Mouse (Mus musculus): ENCODE measurements around the gene Card10. TPM values are rescaled to one million over a fixed set of nuclear protein-coding genes. Genes with fewer than 3 reads are reported as not detected.

Gene Card10
- polyA plus RNA-seq, 1 experiment, result 42.9 TPM

DNA sequence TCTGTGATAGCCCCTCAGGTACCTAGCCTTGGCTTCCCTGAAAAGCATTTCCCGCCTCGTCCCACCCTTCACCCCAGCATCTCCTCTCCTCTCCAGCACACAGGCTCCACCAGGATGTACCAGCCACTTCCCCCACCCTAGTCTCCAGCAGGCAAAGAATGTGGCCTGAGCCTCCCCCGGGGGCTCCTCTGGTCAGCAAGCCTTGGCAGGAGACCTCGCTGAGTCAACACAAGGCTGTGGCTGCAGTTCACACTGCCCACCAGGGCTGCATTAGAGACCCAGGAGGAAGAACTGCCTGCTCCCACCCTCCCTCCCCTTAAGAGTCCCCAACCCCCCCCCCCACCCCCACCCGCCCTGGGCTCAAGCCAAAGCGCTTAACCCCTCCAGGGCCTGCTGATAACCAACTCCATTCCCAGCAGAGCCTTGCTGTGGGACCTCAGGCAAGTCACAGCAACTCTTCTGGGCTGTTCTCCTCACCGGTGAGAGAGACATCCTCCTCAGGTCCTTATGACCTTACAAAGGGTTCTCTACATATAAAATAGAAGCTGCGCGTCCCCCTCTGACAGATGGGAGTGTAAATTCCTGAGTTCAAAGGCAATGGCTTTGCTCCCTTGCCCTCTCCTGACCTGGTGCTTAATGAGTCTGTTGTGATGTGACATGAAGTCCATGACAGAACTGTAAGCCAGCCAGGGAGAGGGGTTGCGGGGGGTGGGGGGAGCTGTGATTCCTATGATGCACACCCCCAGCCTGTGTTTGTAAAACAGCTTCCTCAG lies 31.6 kb upstream of the Card10 start:
- DNase-seq (ENCODE audit: low read depth), result no peak

DNA sequence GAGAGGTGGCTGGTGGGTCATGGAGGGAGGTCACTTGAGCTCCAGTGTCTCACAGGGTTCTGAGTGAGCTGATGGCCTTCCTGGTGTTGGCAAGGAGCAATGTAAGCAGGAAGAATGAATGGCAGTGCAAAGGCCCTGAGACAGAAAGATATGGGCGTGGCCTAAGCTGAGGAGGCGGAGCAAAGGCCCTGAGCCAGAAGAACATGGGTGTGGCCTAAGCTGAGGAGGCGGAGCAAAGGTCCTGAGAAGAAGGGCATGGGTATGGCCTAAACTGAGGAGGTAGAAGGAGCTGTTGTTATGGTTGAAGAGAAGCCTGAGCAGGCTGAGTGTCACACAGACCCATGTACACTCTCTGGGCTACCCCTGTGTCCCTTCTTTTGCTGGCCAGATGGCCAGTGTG lies 30.7 kb upstream of the Card10 start:
- no peak for DNase-seq (ENCODE audit: low read depth)

- DNase-seq (ENCODE audit: low read depth), result no peak
These were observed 29.9 kb upstream of the Card10 start for GRCm38 (mm10) chr15:78832701-78833123.

GRCm38 (mm10) chr15:78831720-78832657 lies 29.1 kb upstream of the Card10 start:
- DNase-seq (ENCODE audit: low read depth), result no peak

GRCm38 (mm10) chr15:78830742-78831719 lies 28.2 kb upstream of the Card10 start:
- no peak for DNase-seq (ENCODE audit: low read depth)

DNA sequence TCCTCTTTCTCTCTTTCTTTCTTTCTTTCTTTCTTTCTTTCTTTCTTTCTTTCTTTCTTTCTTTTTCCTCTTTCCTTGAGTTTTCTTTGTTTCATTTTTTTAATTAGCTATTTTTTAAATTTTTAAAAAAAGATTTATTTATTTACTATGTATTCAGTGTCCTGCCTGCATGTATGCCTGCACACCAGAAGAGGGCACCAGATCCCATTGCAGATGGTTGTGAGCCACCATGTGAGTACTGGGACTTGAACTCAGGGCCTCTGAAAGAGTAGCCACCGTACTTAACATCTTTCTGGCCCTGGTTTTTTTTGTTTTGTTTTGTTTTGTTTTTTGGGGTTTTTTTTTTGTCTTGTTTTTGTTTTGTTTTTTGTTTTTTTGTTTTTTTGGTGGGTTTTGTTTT lies 26.8 kb upstream of the Card10 start:
- DNase-seq (ENCODE audit: low read depth), result no peak

DNA sequence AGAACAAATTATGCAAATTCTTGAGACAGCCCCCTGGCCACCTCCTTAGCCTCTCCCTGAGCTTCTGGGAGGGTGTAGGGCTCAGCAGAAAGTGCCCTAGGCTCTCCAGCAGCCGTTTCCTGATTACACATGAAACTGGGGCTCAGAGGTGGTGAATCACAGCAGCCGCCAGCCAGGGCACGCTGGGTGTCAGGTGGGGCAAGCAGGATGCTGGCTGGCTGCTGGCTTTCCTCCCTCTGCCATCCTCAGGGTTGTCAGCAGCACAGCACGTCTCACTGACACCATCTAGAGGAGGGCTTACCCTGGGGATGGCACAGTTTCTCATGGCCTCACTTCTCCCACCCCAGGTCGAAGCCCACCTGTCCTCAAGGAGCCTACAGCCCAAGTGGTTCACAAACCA lies 25.5 kb upstream of the Card10 start:
- DNase-seq (ENCODE audit: low read depth), result no peak

DNA sequence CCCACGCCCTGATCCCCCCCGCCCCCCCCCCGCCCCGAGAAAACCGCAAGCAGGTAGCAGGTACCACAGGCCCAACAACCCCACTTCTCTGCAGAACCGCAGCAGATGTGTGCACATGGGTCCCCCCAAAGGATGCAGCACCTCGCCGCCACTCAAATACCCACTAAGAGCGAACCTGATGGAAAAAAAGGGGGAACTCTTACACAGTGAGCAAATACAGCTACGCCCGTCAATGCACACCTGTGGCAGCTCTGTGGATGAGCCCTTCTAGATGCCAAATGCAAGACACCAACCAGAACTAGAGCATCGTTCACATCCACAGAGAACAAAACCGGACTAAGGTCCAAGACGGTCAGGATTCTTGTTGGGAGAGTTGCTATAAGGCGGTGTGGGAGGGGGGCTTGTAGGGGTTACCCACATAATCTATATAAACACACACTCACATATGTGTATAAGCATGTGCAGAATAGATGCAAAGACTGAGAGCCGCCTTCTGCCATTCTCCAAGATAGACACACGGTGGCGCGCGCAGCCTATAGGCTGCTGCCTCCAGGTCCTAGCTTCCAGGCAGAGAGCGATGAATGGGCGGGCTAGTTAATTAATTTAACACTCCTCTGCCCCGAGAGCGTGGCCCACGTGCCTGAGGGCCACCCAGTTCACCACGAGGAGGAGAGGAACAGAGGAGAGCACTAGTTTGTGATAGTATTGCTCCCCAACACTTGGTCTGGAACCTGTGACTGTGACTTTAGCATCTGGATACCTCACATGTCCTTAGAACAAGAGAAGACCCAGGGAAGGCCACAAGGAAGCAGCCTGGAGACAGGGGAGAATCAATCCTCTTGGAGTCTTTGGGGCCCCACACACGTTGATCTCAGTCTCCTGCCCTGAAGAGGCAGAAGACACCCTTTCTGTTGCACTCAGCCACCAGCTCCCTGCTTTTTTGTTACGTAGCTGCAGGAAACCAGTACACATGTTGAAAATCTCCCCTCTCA lies 23.7 kb upstream of the Card10 start:
- DNase-seq (ENCODE audit: low read depth), result no peak

DNA sequence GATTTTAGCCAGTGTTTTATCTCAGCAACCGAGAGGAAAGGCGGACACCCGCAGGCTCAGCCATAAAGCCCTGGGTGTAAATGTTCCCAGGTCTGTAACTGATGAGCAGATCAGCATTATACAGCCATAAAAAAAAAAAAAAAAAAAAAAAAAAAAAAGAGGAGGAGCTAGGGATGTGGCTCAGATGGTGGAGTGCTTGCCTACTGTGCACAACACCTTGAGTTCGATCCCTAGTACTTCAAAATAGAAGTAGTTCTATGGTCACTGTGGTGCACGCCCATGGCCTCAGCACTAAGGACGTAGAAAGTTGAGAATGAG lies 13.2 kb upstream of the Card10 start:
- no peak for DNase-seq (ENCODE audit: low read depth)

GRCm38 (mm10) chr15:78815314-78816073 lies 12.7 kb upstream of the Card10 start:
- DNase-seq (ENCODE audit: low read depth), result no peak

DNA sequence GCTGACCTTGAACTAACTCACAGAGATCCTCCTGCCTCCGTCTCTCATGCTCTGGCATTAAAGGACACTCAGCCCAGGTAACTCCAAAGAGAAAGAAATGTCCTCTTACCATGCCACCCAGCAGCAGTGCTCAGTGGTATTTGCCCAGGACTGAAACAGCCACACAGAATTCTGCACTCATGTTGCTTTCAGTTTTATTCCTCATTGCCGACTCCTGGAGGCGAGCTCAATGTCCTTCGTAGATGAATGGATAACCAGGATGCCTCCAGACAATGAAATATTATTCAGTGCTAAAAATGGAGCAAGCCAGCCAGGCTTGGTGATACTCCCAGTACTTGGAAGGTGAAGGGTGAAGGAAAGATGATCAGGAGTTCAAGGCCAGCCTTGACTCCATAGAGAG lies 10.8 kb upstream of the Card10 start:
- DNase-seq (ENCODE audit: low read depth), result no peak

DNA sequence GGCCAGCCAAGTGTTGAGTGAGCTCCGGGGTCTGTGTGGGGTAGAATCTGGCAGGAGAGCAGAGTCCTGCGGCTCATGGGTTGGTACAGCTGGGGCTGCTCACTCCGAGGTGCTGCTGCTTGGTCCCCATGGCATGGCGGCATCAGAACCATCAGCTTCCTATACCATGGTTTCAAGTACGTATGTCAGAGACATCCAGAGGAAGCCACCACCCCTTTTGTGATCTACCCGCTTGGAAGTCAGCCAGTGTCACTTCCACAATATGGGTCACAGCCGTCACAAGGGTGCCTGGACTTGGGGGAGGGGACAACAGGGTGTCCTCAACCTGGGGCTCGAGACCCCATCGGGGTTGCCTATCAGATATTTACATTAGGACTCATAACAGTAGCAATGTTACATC lies 7.3 kb upstream of the Card10 start:
- DNase-seq (ENCODE audit: low read depth), result no peak

DNA sequence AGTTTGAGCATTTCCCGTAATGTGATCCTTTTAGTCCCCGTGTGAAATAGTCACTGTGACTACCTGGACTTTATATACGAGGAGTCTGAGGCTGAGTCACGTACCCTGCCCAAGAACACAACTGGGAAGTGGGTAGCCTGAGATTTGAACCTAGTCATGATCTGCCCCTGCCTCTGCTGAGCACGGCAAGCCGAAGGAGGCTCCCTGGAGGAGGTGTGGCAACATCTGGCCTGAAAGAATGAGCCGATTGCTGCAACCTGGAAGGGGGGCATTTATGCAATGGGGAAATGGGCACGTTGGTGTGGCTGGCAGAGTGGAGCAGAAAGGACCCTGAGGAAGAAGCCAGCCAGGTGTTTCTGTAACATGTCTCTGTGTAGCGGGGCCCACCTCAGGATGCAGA lies 6.9 kb upstream of the Card10 start:
- no peak for DNase-seq (ENCODE audit: low read depth)

GRCm38 (mm10) chr15:78808980-78809379 lies 6.1 kb upstream of the Card10 start:
- no peak for DNase-seq (ENCODE audit: low read depth)

DNA sequence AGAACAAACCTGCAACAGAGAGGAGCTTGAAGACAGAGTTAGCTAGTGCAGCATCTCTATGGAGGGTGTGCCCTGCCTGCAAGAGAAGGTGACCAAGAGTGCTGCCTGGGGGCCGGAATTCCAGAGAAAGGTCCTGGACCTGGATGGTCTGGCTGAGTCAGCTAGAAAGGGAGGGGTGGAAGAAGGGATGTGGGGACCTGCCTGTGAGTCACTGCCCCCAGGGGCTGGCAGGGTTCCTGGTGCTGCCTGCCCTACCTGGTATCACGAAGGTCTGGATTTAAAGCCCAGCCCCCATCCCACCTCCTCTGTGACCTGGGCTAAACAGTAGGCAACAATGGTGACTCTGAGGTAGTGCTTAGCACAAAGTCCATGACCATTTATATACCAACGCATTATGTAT lies 4.3 kb upstream of the Card10 start:
- no peak for DNase-seq (ENCODE audit: low read depth)

DNA sequence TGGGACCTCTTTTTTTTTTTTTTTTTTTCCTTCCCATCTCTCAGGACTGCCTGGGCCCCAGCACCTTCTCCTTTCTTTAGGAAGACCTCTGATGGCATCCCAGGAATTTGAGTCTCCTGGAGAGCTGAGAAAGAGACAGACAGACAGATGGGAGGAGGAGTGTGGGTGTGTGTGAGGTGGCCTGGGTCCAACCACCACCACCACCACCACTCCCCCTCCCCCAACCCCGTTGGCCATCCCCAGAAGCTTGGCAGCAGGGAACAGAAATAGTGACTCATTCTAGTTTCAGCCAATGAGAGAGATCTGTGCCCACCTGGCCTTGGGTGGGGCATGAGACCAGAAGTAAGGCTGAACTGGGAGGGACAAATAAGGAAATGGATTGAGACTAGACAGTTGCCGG lies 3.8 kb upstream of the Card10 start:
- no peak for DNase-seq (ENCODE audit: low read depth)

DNA sequence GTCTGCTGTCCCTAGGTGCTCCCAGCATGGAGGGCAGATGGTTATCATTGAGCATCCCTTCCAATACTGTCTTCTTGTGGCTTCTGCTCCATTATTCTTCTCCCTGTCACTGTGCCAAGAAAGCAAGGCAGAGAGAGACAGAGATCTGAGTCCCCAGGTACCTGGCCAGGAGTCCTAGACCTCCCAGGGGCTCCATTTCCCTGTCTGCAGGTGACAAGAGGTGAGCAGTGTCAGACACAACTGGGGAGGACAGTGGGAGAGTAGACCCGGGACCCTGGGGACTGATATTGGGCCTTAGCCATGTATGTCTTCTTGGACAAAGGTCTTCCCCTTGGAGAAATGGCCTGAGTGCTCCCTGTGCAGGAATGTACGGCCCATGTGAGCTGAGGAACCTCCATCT lies 2.5 kb upstream of the Card10 start:
- no peak for DNase-seq (ENCODE audit: low read depth)

GRCm38 (mm10) chr15:78804326-78804725 lies 1.5 kb upstream of the Card10 start:
- no peak for DNase-seq (ENCODE audit: low read depth)

GRCm38 (mm10) chr15:78803499-78803900 lies 658 bp upstream of the Card10 start:
- DNase-seq (ENCODE audit: low read depth), result no peak

All from gonadal fat pad, adult 2 months (tissue).